Mouse (Mus musculus): ENCODE results near the gene Zbtb20. TPM values are rescaled to one million over a fixed set of nuclear protein-coding genes. Genes with fewer than 3 reads are reported as not detected.

Gene Zbtb20
- polyA plus RNA-seq, 1 experiment: 4.0 TPM

- H3K27me3 ChIP-seq (ENCODE audit: control insufficient read depth, insufficient read depth, insufficient read length): no peaks in the 10 kb centered on the region
- no peak overlapping the region for H3ac ChIP-seq (ENCODE audit: control insufficient read depth, insufficient read length, low read depth)
- no peak overlapping the region for H3K4me3 ChIP-seq (ENCODE audit: insufficient read depth, poor library complexity, severe bottlenecking)
- no peak for TF ChIP-seq CEBPB (IDR thresholded peaks at IDR 0.05; ENCODE audit: low read depth)
- TF ChIP-seq MYOG (IDR thresholded peaks at IDR 0.05; ENCODE audit: control insufficient read depth, extremely low read depth, insufficient read length): no peak
- no peak for TF ChIP-seq FOSL1 (IDR thresholded peaks at IDR 0.05; ENCODE audit: insufficient read depth, low read length, poor library complexity, severe bottlenecking)
- no peak for TF ChIP-seq MAX (IDR thresholded peaks at IDR 0.05)
- TF ChIP-seq CTCF (IDR thresholded peaks at IDR 0.05; ENCODE audit: control insufficient read depth, insufficient read depth, insufficient read length): no peak
- TF ChIP-seq USF1 (IDR thresholded peaks at IDR 0.05; ENCODE audit: low read depth): no peak
- no peak for TF ChIP-seq MYOD1 (IDR thresholded peaks at IDR 0.05; ENCODE audit: control insufficient read depth, insufficient read length, low read depth)
- no peaks in the 10 kb centered on the region for H3K79me2 ChIP-seq (ENCODE audit: control insufficient read depth, insufficient read depth)
- H3K79me3 ChIP-seq (ENCODE audit: low read depth): no peaks in the 10 kb centered on the region
- H3K36me3 ChIP-seq (ENCODE audit: control insufficient read depth, insufficient read depth): no peaks in the 10 kb centered on the region
Observed at GRCm38 (mm10) chr16:43274057-43274595, 398.4 kb downstream of the Zbtb20 start.

GRCm38 (mm10) chr16:43276764-43277163 lies 401.1 kb downstream of the Zbtb20 start:
- H3K27me3 ChIP-seq (ENCODE audit: control insufficient read depth, insufficient read depth, insufficient read length): no peaks in the 10 kb centered on the region
- H3K4me3 ChIP-seq (ENCODE audit: insufficient read depth, poor library complexity, severe bottlenecking): no peak overlapping the region
- H3K79me3 ChIP-seq (ENCODE audit: low read depth): no peaks in the 10 kb centered on the region
- no peaks in the 10 kb centered on the region for H3K36me3 ChIP-seq (ENCODE audit: control insufficient read depth, insufficient read depth)
- TF ChIP-seq USF1 (IDR thresholded peaks at IDR 0.05; ENCODE audit: low read depth) (no peak), CTCF (IDR thresholded peaks at IDR 0.05; ENCODE audit: control insufficient read depth, insufficient read depth, insufficient read length) (no peak), FOSL1 (IDR thresholded peaks at IDR 0.05; ENCODE audit: insufficient read depth, low read length, poor library complexity, severe bottlenecking) (no peak), CEBPB (IDR thresholded peaks at IDR 0.05; ENCODE audit: low read depth) (no peak), MYOD1 (IDR thresholded peaks at IDR 0.05; ENCODE audit: control insufficient read depth, insufficient read length, low read depth) (no peak), MYOG (IDR thresholded peaks at IDR 0.05; ENCODE audit: control insufficient read depth, extremely low read depth, insufficient read length) (no peak), MAX (IDR thresholded peaks at IDR 0.05) (no peak)
- H3K79me2 ChIP-seq (ENCODE audit: control insufficient read depth, insufficient read depth): no peaks in the 10 kb centered on the region
- H3ac ChIP-seq (ENCODE audit: control insufficient read depth, insufficient read length, low read depth): no peak overlapping the region

GRCm38 (mm10) chr16:43286319-43286718 lies 410.6 kb downstream of the Zbtb20 start:
- no peak overlapping the region for H3K4me3 ChIP-seq (ENCODE audit: insufficient read depth, poor library complexity, severe bottlenecking)
- TF ChIP-seq FOSL1 (IDR thresholded peaks at IDR 0.05; ENCODE audit: insufficient read depth, low read length, poor library complexity, severe bottlenecking): no peak
- TF ChIP-seq MAX (IDR thresholded peaks at IDR 0.05): no peak
- TF ChIP-seq CTCF (IDR thresholded peaks at IDR 0.05; ENCODE audit: control insufficient read depth, insufficient read depth, insufficient read length): no peak
- no peak for TF ChIP-seq CEBPB (IDR thresholded peaks at IDR 0.05; ENCODE audit: low read depth)
- no peak for TF ChIP-seq MYOD1 (IDR thresholded peaks at IDR 0.05; ENCODE audit: control insufficient read depth, insufficient read length, low read depth)
- TF ChIP-seq MYOG (IDR thresholded peaks at IDR 0.05; ENCODE audit: control insufficient read depth, extremely low read depth, insufficient read length): no peak
- no peak for TF ChIP-seq USF1 (IDR thresholded peaks at IDR 0.05; ENCODE audit: low read depth)
- H3K36me3 ChIP-seq (ENCODE audit: control insufficient read depth, insufficient read depth): no peaks in the 10 kb centered on the region
- no peak overlapping the region for H3ac ChIP-seq (ENCODE audit: control insufficient read depth, insufficient read length, low read depth)
- no peaks in the 10 kb centered on the region for H3K79me3 ChIP-seq (ENCODE audit: low read depth)
- H3K79me2 ChIP-seq (ENCODE audit: control insufficient read depth, insufficient read depth): no peaks in the 10 kb centered on the region
- H3K27me3 ChIP-seq (ENCODE audit: control insufficient read depth, insufficient read depth, insufficient read length): no peaks in the 10 kb centered on the region

- Histone ChIP-seq H3K4me3 (ENCODE audit: insufficient read depth, poor library complexity, severe bottlenecking) (no peak overlapping the region), H3K36me3 (ENCODE audit: control insufficient read depth, insufficient read depth) (no peaks in the 10 kb centered on the region), H3ac (ENCODE audit: control insufficient read depth, insufficient read length, low read depth) (no peak overlapping the region), H3K27me3 (ENCODE audit: control insufficient read depth, insufficient read depth, insufficient read length) (no peaks in the 10 kb centered on the region), H3K79me3 (ENCODE audit: low read depth) (no peaks in the 10 kb centered on the region), H3K79me2 (ENCODE audit: control insufficient read depth, insufficient read depth) (no peaks in the 10 kb centered on the region)
- no peak for TF ChIP-seq MAX (IDR thresholded peaks at IDR 0.05)
- TF ChIP-seq MYOD1 (IDR thresholded peaks at IDR 0.05; ENCODE audit: control insufficient read depth, insufficient read length, low read depth): no peak
- TF ChIP-seq FOSL1 (IDR thresholded peaks at IDR 0.05; ENCODE audit: insufficient read depth, low read length, poor library complexity, severe bottlenecking): no peak
- no peak for TF ChIP-seq USF1 (IDR thresholded peaks at IDR 0.05; ENCODE audit: low read depth)
- TF ChIP-seq CTCF (IDR thresholded peaks at IDR 0.05; ENCODE audit: control insufficient read depth, insufficient read depth, insufficient read length): no peak
- TF ChIP-seq CEBPB (IDR thresholded peaks at IDR 0.05; ENCODE audit: low read depth): no peak
- no peak for TF ChIP-seq MYOG (IDR thresholded peaks at IDR 0.05; ENCODE audit: control insufficient read depth, extremely low read depth, insufficient read length)
Observed at GRCm38 (mm10) chr16:43286783-43287383, 411.2 kb downstream of the Zbtb20 start.

- H3ac ChIP-seq (ENCODE audit: control insufficient read depth, insufficient read length, low read depth): no peak overlapping the region
- H3K79me2 ChIP-seq (ENCODE audit: control insufficient read depth, insufficient read depth): no peaks in the 10 kb centered on the region
- no peaks in the 10 kb centered on the region for H3K27me3 ChIP-seq (ENCODE audit: control insufficient read depth, insufficient read depth, insufficient read length)
- no peaks in the 10 kb centered on the region for H3K79me3 ChIP-seq (ENCODE audit: low read depth)
- TF ChIP-seq CEBPB (IDR thresholded peaks at IDR 0.05; ENCODE audit: low read depth): no peak
- no peak for TF ChIP-seq MYOG (IDR thresholded peaks at IDR 0.05; ENCODE audit: control insufficient read depth, extremely low read depth, insufficient read length)
- no peak for TF ChIP-seq USF1 (IDR thresholded peaks at IDR 0.05; ENCODE audit: low read depth)
- TF ChIP-seq FOSL1 (IDR thresholded peaks at IDR 0.05; ENCODE audit: insufficient read depth, low read length, poor library complexity, severe bottlenecking): no peak
- TF ChIP-seq MYOD1 (IDR thresholded peaks at IDR 0.05; ENCODE audit: control insufficient read depth, insufficient read length, low read depth): no peak
- no peak for TF ChIP-seq CTCF (IDR thresholded peaks at IDR 0.05; ENCODE audit: control insufficient read depth, insufficient read depth, insufficient read length)
- no peak for TF ChIP-seq MAX (IDR thresholded peaks at IDR 0.05)
- no peak overlapping the region for H3K4me3 ChIP-seq (ENCODE audit: insufficient read depth, poor library complexity, severe bottlenecking)
- H3K36me3 ChIP-seq (ENCODE audit: control insufficient read depth, insufficient read depth): no peaks in the 10 kb centered on the region
Observed at GRCm38 (mm10) chr16:43291423-43291822, 415.7 kb downstream of the Zbtb20 start.

Measured in C2C12 (cell line).